Mouse (Mus musculus) MEL-GATA-1-ER (cell line): ENCODE data around the gene Lrrc8a.
A peak's percentile ranks its signal among the peaks of the same experiment; 100 is the strongest.

ENCODE experiments used
- DNase-seq: peaks from one replicate; pipeline ENCODE4 v3.0.0-alpha.2; 2012; ENCODE audit warnings: low read depth; ENCODE audit errors: extremely low read depth

Gene Lrrc8a

DNA sequence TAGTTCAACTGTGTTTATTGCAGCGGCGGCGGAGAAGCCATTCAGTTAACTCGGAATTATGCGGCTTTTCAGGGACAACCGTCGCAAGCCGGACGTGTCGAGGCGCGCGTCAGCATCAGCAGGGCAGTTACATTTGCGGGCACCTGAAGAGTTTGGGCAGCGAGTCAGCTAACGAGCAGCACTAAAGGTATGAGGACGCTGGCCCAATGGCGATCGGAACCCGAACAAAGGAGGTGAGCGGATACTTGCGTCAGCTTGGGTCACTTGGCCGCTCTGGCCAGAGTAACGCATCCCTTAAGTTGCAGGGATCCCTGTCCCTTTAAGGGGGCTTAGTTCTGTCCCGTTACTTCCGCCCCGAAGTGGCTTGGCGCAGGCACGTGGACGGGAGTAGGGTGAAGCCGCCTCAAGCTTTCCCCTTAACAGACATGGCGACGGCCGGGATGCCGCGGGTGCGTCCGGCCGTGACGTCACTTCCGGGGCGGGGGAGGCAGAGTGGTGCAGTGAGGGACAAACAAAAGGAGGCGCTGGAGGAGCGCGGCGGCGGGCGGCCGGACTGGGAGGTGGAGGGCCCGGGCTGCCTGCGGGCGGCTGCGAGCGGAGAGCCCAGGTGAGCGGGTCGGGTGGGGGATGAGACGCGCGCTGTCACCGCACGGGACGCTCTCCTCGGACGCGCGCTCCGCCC, at the start of gene Lrrc8a:
Lrrc8a (plus strand) TSS at position 517 of the 682 bp plus-strand sequence.
- peak; percentile 94 for DNase-seq

DNA sequence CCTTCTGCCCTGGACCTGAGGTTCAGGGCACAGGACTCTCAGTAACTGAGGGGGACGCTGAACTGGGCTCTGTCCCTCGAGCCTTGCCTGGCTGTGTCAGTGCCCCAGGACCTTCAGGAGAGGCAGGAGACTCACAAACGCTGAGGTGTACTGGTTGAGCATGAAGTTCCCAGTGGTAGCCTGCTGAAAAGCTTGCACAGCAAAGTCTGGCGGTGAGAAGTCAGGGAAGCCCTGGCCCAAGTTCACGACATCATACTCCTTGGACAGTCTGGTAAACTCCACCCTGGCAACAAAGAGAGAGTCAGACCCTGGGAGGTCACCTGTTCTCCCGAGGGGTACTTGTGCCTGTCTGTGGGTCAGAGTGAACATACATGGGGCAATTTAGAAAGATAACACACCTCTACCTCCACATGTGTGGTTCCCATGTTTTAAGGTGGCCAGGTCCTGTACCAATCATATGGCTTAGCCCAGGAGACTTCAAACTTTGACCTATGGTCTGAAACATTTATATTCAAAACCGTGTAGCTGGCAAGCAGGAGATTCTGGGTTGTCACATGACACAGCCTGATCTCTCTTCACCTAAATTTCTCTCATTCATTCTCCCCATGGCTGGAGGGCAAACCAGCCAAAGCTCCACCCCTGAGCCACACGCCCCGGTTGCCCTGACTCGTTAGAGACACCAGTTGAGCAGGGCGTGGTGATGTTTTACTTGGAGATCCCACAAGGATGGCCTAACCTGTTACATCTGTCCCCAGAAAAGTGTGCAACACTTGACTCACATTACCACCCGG, 45.5 kb upstream of the Lrrc8a start:
- DNase-seq: no peak

DNA sequence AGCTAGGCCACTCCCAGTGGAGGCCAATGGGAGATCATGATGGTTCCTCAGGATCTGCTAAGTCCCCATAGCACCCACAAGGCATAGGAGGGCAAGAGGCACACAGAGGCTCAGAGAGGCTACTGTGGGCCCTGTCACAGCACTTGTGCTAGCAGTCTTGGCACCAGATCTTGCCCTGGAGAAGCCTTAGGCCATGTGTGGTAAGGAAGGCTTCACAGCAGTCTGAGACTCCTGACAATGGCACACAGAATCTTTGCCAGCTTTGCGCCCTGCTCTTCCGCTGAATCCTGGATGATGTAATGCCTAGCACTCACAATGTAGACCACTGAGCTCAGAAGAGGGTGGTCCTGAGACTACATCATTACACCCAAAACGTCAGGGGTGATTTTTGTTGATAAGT, 42.9 kb upstream of the Lrrc8a start:
- DNase-seq: no peak

DNA sequence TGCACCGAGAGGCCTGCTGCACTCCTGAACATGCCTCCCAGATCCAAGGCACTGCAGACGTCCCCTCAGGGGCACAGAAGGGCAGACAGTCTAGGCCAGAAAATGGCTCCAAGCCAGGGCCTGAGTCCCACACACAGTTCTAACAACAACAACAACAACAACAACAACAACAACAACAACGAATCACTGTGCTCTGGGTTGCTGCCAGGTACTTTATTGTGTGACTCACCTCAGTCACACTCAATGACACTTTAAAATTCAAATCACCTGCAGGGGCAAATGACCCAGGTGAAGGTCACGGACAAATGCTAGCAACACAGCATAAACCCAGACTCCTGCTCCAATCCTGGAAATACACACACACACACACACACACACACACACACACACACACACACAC, 39.5 kb upstream of the Lrrc8a start:
- no peak for DNase-seq

DNA sequence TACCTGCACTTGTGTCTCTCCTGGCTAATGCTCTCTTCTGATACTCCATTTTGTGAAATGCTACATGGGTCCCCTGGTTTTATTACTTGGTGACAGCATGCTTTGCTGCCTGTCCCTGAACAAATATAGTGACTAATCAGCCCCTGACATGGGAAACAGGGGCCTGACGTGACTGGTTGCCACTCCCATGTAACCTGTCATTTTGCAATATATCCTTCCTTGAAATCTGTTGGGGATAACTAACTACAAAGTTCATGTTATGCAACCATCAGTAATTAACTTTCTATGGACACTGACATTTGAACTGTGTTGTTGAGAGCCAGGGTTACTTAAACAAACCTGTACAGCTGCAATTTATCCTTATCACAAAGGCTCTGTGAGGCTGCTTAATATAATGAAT, 37.5 kb upstream of the Lrrc8a start:
- DNase-seq: no peak

DNA sequence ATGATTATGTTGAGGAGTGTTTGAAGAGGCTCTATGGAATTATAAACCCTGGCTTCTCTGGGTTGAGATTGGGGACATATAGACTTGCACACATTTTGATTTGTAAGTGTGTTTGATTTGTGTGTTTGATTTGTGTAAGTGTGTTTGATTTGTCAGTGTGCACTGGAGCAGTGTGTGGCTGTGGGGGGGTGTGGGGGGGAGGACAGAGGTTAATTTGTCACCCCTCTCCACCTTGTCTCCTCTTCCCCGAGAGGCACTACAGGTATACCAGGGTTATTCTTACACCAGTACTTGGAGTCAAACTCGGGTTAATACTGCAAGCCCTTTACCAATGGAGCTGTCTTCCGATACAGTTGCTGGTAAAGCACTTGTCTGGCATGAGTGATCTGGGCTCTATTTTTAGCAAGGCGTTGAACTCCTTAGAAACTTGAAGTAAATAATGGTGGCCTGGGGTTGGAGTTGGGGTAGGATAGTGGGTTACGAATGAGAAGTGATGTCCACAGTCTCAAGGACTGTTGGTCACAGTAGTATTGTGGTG, 37.1 kb upstream of the Lrrc8a start:
- DNase-seq: no peak

DNA sequence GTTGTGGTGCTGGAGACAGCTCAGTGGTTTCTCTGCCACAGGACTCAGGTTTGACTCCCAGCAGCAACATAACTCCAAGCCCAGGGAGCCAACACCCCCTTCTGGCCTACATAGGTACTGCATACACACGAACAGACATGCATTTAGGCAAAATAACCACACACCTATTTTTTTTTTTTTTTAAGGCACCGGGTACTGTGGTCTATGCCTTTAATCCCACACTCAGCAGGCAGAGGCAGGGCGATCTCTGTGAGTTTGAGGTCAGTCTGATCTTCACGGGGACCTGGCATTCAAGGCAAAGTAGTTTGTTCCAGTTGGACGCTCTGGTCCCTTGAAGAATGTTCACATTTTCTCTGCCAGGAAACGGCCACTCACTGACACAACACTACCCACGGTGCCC, 34.1 kb upstream of the Lrrc8a start:
- DNase-seq: peak; percentile 65

DNA sequence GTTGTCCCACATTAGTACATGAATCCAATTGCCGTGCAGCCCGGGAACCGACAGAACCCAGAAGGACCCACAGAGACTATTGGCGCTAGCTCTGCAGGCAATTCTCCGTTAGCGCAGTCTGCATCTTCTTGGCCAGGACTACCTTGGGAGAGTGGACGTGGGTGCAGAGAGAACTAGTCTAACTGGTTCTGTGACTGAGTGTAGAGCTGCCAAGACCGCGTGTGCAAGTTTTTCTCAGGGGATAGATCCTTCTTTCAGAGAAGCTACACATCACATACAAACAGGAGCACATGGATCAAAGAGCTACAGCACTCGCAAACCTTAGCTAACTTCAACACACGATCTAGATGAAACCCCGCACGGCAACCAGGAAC, 32.3 kb upstream of the Lrrc8a start:
- no peak for DNase-seq

DNA sequence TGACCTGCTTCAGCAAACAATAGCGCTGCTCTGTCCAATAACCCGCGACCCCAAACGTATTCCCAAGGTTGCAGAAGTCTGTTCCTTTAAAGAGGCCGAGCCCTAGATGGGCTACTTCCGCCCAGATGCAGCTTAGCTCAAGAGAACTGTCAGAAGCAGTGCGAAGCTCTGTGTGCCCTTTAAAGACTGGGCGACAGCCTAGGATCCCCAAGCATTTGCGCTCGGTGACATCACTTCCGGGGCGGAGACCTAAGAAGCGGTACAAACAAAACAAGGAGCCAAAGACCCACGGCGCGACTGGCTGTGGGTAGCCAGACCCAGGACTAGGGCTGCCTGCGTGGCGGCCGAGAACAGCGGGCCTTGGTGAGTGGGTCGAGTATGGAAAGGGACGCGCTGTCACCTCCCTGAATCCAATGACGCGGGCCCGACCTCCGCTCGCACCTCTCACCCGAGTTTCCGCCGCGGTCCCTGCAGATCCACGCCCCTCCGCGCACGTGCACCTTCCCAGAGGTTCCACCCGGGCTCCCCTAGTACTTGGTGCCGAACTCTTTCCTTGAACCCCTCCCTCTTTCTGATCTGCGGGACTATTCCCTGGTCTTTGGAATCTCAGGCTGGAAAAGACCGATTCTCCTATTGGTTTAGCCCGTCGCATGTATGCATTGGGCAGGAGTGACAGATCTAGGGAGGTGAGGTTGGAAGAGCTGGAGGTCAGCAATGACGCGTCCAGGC, 31.7 kb upstream of the Lrrc8a start, which contains the start of gene Kyat1:
Kyat1 (minus strand) TSS at position 219 of the 729 bp plus-strand sequence.
- DNase-seq: peak; percentile 97

DNA sequence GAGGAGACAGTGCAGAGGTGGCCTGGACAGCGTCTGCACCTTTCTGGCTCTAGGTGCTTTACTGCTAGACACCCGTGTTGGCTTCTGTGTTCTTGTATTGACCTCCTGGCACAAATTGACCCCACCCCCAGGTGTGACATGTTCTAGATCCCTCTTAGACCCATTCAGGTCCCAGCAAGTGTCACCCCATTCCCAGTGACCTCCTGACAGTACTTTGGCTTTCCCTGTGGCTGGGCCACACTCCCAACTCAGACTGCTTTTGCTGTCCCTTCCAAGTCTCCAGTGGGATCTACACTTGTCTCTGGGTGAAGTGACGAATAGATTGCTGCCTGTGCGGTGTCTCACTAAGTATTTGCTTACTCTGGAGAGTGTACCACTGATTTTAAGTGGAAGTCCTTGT, 30.1 kb upstream of the Lrrc8a start:
- no peak for DNase-seq

DNA sequence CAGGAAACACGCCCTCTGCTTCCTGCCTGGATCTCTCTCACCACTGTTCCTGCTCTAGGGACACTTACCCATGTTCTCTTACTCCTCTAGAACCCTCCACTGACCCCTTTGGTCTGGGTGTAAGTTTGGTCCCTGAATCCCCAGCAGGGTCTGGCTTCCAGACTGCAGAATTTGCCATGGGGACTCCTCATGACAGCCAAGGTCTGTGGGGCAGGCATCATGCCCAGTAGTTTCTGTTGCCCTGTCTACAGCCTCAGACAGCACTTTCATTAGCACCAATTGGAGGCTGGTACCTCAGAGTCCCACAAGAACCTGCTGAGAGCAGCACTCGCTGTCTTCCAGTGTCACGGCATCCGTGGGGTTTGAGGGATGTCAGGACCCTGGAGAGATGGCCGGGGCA, 29.6 kb upstream of the Lrrc8a start:
- no peak for DNase-seq

DNA sequence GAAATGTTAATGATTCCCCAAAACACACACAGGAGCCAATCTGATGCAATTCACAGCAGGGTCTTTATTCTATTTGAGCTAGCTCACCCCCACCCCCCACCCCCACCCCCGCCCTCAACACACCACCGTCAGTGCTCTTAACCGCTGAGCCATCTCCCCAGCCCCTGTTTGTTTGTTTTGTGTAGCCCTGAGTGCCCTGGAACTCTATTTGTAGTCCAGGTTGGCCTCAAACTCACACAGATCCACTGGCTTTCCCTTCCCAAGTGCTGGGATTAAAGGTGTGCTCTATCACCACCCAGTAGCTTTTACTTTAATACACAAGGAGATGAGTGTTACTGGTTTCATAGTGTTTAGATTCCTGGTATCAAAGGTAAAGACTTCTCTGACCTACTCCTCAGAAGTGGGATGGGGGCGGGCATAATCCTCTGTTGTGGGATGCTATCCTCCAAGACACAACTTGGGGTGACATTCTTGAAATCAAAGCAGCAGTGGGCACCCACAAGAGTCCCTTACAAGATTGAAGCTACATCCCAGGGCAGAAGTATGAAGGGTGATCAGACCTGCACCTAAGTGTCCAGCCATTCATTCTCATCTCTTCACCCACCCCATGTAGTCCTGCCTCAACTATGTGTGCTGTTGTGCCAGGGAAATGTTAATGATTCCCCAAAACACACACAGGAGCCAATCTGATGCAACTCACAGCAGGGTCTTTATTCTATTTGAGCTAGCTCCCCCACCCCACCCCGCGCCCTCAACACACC, 25.9 kb upstream of the Lrrc8a start:
- DNase-seq: no peak

DNA sequence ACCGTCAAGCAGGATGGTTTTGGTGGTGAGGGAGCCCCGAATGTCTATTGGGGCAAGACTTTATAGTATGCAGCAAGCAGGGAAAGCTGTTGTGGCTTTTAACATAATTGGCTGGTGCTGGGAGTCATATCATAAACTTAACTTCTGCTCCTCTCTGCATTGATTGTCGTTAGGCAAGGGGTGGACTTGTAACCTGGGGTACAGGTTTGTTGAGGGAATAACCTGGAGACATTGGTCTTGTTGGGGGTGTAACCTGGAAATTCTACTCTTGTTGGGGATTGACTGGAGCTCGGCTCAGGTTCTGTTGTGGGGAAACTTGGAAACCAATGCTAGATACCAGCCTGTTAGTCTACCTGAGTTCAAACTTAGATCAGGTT, 25.4 kb upstream of the Lrrc8a start:
- no peak for DNase-seq

DNA sequence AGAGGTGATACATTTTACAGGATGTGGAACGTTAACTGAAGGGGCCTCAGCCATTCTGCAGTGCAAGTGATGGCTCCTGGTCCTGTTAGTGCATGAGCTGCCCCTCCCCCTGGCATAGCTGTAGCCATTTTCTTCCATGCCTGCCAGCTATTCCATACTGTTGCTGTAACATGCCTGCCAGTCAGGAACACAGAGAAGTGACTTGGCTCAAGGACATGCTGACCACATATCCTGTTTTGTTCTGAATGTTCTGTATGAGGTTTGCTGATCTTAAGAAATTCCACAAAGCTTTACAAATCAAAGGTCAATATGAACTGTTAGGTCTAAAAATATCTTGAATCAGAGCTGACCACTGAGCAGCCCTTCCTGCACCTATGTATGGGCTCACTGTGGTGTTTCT, 24.6 kb upstream of the Lrrc8a start:
- DNase-seq: no peak

DNA sequence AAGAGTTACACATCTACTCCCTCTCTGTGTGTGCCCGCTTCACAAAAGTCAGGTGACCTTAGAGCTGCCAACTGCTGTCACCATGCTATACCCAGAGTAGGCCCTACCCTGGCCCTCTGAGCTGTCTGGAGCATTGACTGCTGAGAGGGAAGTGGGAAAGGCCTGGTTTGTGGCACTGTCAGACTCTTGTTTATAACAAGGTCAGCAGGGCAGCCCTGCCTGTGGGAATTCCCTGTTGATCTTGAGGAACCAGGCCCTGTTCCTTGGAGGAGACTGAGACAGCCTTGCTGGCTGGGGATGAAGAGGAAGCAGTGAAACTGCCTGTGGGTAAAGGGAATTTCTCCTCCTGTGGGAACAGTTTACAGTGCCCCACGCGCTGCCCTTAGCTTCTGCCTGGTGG, 22.8 kb upstream of the Lrrc8a start:
- no peak for DNase-seq

DNA sequence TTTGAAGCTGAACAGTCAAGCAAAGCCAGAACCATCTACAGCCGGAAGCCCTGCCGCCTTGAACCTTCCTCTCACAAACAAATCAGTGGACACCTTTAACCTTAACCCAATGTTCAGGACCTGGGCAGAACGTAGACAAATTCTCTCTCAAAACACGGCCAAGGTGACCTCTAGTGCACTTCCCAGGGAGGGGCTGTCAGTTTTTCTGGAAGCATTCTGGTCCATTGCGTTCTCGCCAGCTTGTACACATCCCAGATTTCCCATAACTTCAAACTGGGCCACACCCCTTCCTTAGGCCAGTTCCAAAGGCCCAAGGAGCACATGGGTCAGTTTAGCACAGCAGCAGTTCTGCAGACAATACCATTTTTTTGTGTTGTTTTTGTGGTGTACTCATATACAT, 22.0 kb upstream of the Lrrc8a start:
- no peak for DNase-seq

DNA sequence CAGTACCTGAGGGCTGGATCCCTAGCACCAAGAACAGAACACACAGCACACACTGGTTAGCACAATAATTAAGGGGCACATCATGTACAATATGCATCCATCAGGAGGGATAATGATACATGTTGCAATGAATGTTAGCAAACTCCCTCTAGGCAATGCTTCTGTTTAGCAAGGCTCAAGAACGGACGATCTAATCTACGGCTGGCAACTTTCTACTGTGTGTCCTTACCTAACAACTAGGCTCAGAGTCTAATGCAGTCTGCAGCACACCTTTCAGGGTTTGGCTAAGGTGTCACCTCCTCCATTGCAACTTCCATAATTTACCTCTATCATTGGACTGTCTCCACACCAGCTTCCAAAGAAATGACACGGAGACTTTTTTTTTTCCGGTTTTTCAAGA, 21.2 kb upstream of the Lrrc8a start:
- DNase-seq: no peak

DNA sequence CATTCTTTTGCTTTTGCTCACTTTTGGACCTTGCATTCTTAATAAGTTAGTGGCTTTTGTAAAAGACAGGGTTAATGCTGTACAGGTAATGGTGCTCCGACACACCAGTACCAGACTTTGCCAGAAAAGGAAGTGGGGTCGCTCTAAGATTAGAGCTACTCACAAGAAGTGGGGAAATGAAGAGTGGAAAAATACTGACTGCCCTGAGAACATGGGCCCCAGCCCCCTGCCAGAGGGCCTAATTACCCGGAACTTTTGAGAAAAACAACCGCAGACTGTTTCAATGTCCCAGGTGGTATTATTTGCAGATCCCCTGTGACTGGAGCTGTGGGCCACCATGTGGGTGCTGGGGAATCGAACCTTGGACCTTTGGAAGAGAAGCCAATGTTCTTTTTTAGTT, 1.9 kb upstream of the Lrrc8a start:
- DNase-seq: no peak

DNA sequence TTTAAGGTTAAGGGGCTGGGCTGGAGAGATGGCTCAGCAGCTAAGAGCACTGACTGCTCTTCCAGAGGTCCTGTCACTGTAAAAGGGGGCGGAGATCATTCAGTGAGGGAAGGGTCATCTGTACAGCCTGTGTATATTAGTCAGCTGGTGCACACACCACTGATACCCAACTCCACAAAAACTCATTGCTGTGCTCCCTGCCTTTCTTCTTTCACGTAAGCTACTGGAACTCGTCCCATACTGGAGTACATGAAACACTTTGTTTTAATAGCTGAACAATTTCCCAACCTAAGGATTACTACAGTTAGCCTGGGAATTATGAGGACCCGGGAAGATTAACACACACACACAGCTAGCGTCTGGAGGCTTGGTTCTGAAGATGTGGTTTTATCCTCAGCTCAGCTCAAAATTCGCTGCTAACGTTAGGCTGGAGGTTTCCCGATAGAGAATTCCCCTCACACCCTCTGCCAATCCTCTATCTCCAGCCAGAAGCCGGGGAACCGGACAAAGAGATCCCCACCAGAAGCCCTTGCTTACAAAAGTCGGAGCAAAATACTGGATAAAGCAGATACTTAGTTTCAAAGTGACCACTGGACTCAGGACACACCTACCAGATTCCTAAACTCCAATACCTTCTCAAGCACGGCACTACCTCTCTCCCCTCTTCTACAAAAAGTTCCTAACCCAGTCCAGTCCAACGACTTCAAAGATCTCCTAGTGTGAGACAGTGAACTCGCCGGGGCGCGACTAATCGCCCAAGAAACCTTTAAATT, 903 bp upstream of the Lrrc8a start:
- peak; percentile 22 for DNase-seq

DNA sequence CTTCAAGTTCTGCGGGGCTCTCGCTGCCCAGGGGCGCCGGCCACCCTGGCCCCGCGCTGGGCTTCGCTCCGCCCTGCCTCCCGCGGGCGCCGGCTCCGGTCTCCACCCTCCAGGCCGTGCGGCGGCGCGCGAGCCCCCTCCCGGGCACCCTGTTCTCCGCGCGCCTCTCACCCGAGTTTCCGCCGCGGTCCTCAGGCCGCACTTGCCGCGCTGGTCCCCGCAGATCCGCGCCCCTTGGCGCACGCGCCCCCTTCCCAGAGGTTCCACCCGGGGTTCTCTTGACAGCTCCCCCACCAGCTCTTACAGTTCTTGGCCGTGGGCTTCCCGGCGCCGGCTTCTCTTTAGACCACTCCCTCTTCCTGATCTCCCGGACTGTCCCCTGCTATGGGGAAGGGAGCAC, 366 bp downstream of the Lrrc8a start:
- no peak for DNase-seq
